Mouse (Mus musculus) heart, embryonic 16.5 days (tissue): ENCODE results near the gene Swi5. TPM values are rescaled to one million over a fixed set of nuclear protein-coding genes. Genes with fewer than 3 reads are reported as not detected.

Source experiments
- ATAC-seq: fragments of 200-750 bp; cut with Nextera tagmentation; replicated peaks from 2 replicates; pipeline ENCODE4 v1.8.0; 2017; ENCODE audit warnings: moderate number of reproducible peaks; ENCODE audit not compliant: insufficient read depth, low FRiP score; ENCODE audit errors: extremely low read depth
- H3K27ac ChIP-seq: fragments of 300-500 bp; sonication (generic); 2 replicates; pipeline ENCODE4 v1.5.1; 2014; ENCODE audit warnings: mild to moderate bottlenecking, low read length, control low read depth, moderate library complexity
- H3K27me3 ChIP-seq: fragments of 300-500 bp; sonication (generic); 2 replicates; pipeline ENCODE4 v1.6.1; 2014; ENCODE audit warnings: low read length, mixed read lengths; ENCODE audit not compliant: control insufficient read depth, insufficient read depth
- H3K36me3 ChIP-seq: fragments of 300-500 bp; sonication (generic); 2 replicates; pipeline ENCODE4 v1.6.1; 2014; ENCODE audit not compliant: control insufficient read depth, insufficient read depth
- H3K4me1 ChIP-seq: fragments of 300-500 bp; sonication (generic); 2 replicates; pipeline ENCODE4 v1.6.1; 2014; ENCODE audit warnings: low read length, mixed read lengths; ENCODE audit not compliant: control insufficient read depth, insufficient read depth
- H3K4me2 ChIP-seq: fragments of 300-500 bp; sonication (generic); 2 replicates; pipeline ENCODE4 v1.6.1; 2014; ENCODE audit warnings: low read depth, mild to moderate bottlenecking, control low read depth, low read length
- H3K4me3 ChIP-seq: fragments of 300-500 bp; sonication (generic); 2 replicates; pipeline ENCODE4 v1.5.1; 2014; ENCODE audit warnings: mild to moderate bottlenecking, control low read depth, low read length
- H3K9ac ChIP-seq: fragments of 300-500 bp; sonication (generic); 2 replicates; pipeline ENCODE4 v1.6.1; 2014; ENCODE audit warnings: low read length, control low read depth
- H3K9me3 ChIP-seq: fragments of 300-500 bp; sonication (generic); replicated peaks from 2 replicates; pipeline ENCODE4 v1.6.1; 2016; ENCODE audit warnings: low read length; ENCODE audit not compliant: control insufficient read depth
- WGBS: fragments of 180-500 bp; shearing (Covaris S2); extraction: QIAGEN DNeasy Blood & Tissue Kit; methylation state at CpG from one replicate; pipeline ENCODE4 v1.1.7; 2014; 5-methylcytosine and 5-hydroxymethylcytosine counted together
- polyA plus RNA-seq: library from polyadenylated mRNA; unstranded; fragments of >200 nt; fragmentation: Nextera tagmentation; extraction: Ambion mirVana; gene quantifications from 2 replicates; pipeline ENCODE4 v1.2.1, GENCODE M21; 2015

The Swi5 gene
- polyA plus RNA-seq, 1 experiment from 2014 or later: 327 TPM

- Histone ChIP-seq H3K36me3 (peaks cover 45% of the 10 kb centered on the region), H3K4me1 (peaks cover 7% of the 10 kb centered on the region), H3K27me3 (no peaks in the 10 kb centered on the region), H3K4me2 (no peak overlapping the region), H3K9ac (no peak overlapping the region), H3K4me3 (no peak overlapping the region), H3K27ac (no peak overlapping the region), H3K9me3 (no peaks in the 10 kb centered on the region)
- no peak for ATAC-seq
- WGBS: 86% methylated on average over 5 of the region's 5 CpGs
Measured at GRCm38 (mm10) chr2:32254563-32254962, 33.3 kb downstream of the Swi5 start.

- no peak for ATAC-seq
- Histone ChIP-seq H3K4me3 (no peak overlapping the region), H3K4me2 (no peak overlapping the region), H3K27ac (no peak overlapping the region), H3K9me3 (no peaks in the 10 kb centered on the region), H3K9ac (no peak overlapping the region), H3K36me3 (peaks cover 54% of the 10 kb centered on the region), H3K27me3 (no peaks in the 10 kb centered on the region), H3K4me1 (no peaks in the 10 kb centered on the region)
- WGBS: 72% methylated on average over 1 of the region's 1 CpGs
Measured at GRCm38 (mm10) chr2:32253352-32253751, 34.5 kb downstream of the Swi5 start.

GRCm38 (mm10) chr2:32252658-32253057, 35.2 kb downstream of the Swi5 start:
- H3K4me1 ChIP-seq: no peaks in the 10 kb centered on the region
- peaks cover 52% of the 10 kb centered on the region for H3K36me3 ChIP-seq
- no peak overlapping the region for H3K27ac ChIP-seq
- ATAC-seq: no peak
- WGBS: 85% methylated on average over 5 of the region's 5 CpGs
- no peak overlapping the region for H3K9ac ChIP-seq
- H3K4me3 ChIP-seq: no peak overlapping the region
- no peak overlapping the region for H3K4me2 ChIP-seq
- H3K27me3 ChIP-seq: no peaks in the 10 kb centered on the region
- H3K9me3 ChIP-seq: no peaks in the 10 kb centered on the region

- Histone ChIP-seq H3K4me1 (no peaks in the 10 kb centered on the region), H3K27me3 (no peaks in the 10 kb centered on the region), H3K36me3 (peaks cover 47% of the 10 kb centered on the region), H3K4me3 (no peak overlapping the region), H3K9me3 (no peaks in the 10 kb centered on the region), H3K27ac (no peak overlapping the region), H3K9ac (no peak overlapping the region), H3K4me2 (no peak overlapping the region)
- ATAC-seq: no peak
- WGBS: 83% methylated on average over 12 of the region's 12 CpGs
Measured at GRCm38 (mm10) chr2:32251791-32252527, 35.9 kb downstream of the Swi5 start.

DNA sequence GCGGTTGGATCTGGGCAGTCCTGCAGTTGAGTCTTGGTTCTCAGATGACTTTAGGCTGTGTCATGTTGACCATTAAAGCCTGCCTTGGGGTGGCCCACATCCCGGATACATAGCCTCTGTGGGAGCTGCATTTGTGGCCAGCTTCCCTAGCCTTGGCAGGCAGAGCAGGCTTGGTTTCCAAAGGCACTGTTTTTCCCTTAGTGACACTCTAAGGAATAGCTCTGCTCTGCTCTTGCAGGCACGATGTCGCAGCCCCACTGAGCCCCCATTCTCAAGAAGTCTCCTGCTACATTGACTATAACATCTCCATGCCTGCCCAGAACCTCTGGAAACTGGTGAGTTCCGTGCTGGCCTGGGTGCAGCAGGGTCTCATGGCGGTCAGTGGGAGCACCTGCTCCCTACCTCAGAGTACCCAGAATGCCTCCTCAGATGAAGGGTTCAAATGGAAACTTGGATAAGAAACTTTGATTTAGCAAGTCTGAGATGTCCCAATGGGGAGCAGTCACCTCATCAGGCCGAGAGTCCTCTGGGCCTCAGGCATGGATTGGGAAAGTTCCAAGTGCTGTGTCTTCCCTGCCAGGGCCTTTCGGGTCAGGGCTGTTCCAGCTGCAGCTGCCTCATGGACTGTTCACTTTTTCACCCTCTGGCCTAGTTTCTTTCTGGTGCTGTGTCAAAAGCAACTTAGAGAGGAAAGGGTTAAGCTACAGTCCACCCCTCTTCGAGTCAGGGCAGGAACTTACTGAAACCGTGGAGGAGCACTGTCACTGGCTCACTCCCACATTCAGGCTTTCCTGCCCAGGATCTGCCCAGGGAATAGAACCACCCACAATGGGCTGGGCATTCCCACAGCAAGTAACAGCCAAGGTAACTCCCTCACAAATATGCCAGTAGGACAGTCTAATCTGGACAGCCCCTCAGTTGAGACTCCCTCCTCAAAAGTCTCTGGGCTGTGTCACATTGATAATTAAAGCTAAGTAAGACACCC, 39.2 kb downstream of the Swi5 start:
- H3K4me2 ChIP-seq: no peak overlapping the region
- H3K9ac ChIP-seq: no peak overlapping the region
- WGBS: 74% methylated on average over 10 of the region's 10 CpGs
- no peaks in the 10 kb centered on the region for H3K27me3 ChIP-seq
- H3K36me3 ChIP-seq: peaks cover 38% of the 10 kb centered on the region
- ATAC-seq: no peak
- no peaks in the 10 kb centered on the region for H3K4me1 ChIP-seq
- no peak overlapping the region for H3K27ac ChIP-seq
- no peaks in the 10 kb centered on the region for H3K9me3 ChIP-seq
- H3K4me3 ChIP-seq: no peak overlapping the region

GRCm38 (mm10) chr2:32246741-32247140, 41.1 kb downstream of the Swi5 start:
- Histone ChIP-seq H3K4me1 (no peaks in the 10 kb centered on the region), H3K4me3 (no peak overlapping the region), H3K9ac (no peak overlapping the region), H3K9me3 (no peaks in the 10 kb centered on the region), H3K36me3 (peaks cover 29% of the 10 kb centered on the region), H3K27ac (no peak overlapping the region), H3K4me2 (no peak overlapping the region), H3K27me3 (no peaks in the 10 kb centered on the region)
- no peak for ATAC-seq
- 75% methylated on average over 4 of the region's 4 CpGs for WGBS

- WGBS: 79% methylated on average over 4 of the region's 4 CpGs
- Histone ChIP-seq H3K4me3 (no peak overlapping the region), H3K9me3 (no peaks in the 10 kb centered on the region), H3K36me3 (peaks cover 13% of the 10 kb centered on the region), H3K4me2 (no peak overlapping the region), H3K27me3 (no peaks in the 10 kb centered on the region), H3K9ac (no peak overlapping the region), H3K4me1 (peaks cover under 1% of the 10 kb centered on the region; the same call in 1 of the 2 replicates), H3K27ac (no peak overlapping the region)
- no peak for ATAC-seq
Measured at GRCm38 (mm10) chr2:32242986-32243385, 44.9 kb downstream of the Swi5 start.

- Histone ChIP-seq H3K9me3 (no peaks in the 10 kb centered on the region), H3K27me3 (no peaks in the 10 kb centered on the region), H3K4me1 (peaks cover 12% of the 10 kb centered on the region), H3K27ac (no peak overlapping the region), H3K4me2 (no peak overlapping the region), H3K4me3 (no peak overlapping the region), H3K36me3 (peaks cover 13% of the 10 kb centered on the region; the same call in 1 of the 2 replicates), H3K9ac (no peak overlapping the region)
- ATAC-seq: no peak
- 84% methylated on average over 5 of the region's 5 CpGs for WGBS
Measured at GRCm38 (mm10) chr2:32240591-32240990, 47.3 kb downstream of the Swi5 start.
